Mouse (Mus musculus) stomach, postnatal 0 days (tissue): ENCODE measurements around the gene Elmsan1.

Experiments used
- CTCF ChIP-seq: IDR thresholded peaks from 2 replicates; pipeline ENCODE4 v1.5.1; 2016; ENCODE audit warnings: antibody characterized with exemption, low read depth, mild to moderate bottlenecking, moderate library complexity
- EP300 ChIP-seq: optimal IDR thresholded peaks from 2 replicates; pipeline ENCODE3; 2016; ENCODE audit warnings: antibody characterized with exemption

GRCm38 (mm10) chr12:84211021-84211538 lies 7.6 kb downstream of the Elmsan1 start:
- TF ChIP-seq CTCF = no peak
- no peak for TF ChIP-seq EP300
